Mouse (Mus musculus) limb, embryonic 13.5 days (tissue): Measurements from ENCODE around the gene Sigmar1. TPM values are rescaled to one million over a fixed set of nuclear protein-coding genes. Genes with fewer than 3 reads are reported as not detected.
A peak's percentile ranks its signal among the peaks of the same experiment; 100 is the strongest.
"Not testable (repeated sequence)": the region's sequence is repeated elsewhere in the genome, so short reads cannot be mapped to it uniquely, and the experiment has no call there.

ENCODE experiments used
- ATAC-seq: fragments of 200-750 bp; cut with Nextera tagmentation; 2 replicates; pipeline ENCODE4 v1.8.0; 2017; ENCODE audit warnings: low read depth, moderate number of reproducible peaks, moderate TSS enrichment; ENCODE audit not compliant: low FRiP score
- H3K27ac ChIP-seq: fragments of 300-500 bp; sonication (generic); 2 replicates; pipeline ENCODE4 v1.5.1; 2015; ENCODE audit warnings: inconsistent platforms, mild to moderate bottlenecking, moderate library complexity
- H3K27me3 ChIP-seq: fragments of 300-500 bp; sonication (generic); 2 replicates; pipeline ENCODE4 v1.6.1; 2015; ENCODE audit warnings: mild to moderate bottlenecking, inconsistent platforms
- H3K36me3 ChIP-seq: fragments of 300-500 bp; sonication (generic); 2 replicates; pipeline ENCODE4 v1.6.1; 2015; ENCODE audit warnings: inconsistent platforms, mild to moderate bottlenecking, moderate library complexity
- H3K4me1 ChIP-seq: fragments of 300-500 bp; sonication (generic); 2 replicates; pipeline ENCODE4 v1.6.1; 2015; ENCODE audit warnings: inconsistent platforms
- H3K4me2 ChIP-seq: fragments of 300-500 bp; sonication (generic); replicated peaks from 2 replicates; pipeline ENCODE4 v1.6.1; 2015; ENCODE audit warnings: inconsistent platforms, mild to moderate bottlenecking, moderate library complexity
- H3K4me3 ChIP-seq: fragments of 300-500 bp; sonication (generic); 2 replicates; pipeline ENCODE4 v1.5.1; 2015; ENCODE audit warnings: moderate library complexity, mild to moderate bottlenecking, inconsistent platforms
- H3K9ac ChIP-seq: fragments of 300-500 bp; sonication (generic); 2 replicates; pipeline ENCODE4 v1.6.1; 2015; ENCODE audit warnings: mild to moderate bottlenecking, inconsistent platforms
- H3K9me3 ChIP-seq: fragments of 300-500 bp; sonication (generic); 2 replicates; pipeline ENCODE4 v1.6.1; 2016; ENCODE audit warnings: inconsistent platforms
- WGBS: fragments of 180-500 bp; shearing (Covaris S2); methylation state at CpG from one replicate; pipeline ENCODE4 v1.1.7; 2015; 5-methylcytosine and 5-hydroxymethylcytosine counted together
- polyA plus RNA-seq: library from polyadenylated mRNA; unstranded; fragments of >200 nt; fragmentation: Nextera tagmentation; extraction: Ambion mirVana; gene quantifications from 2 replicates; pipeline ENCODE4 v1.2.1, GENCODE M21; 2015

Gene Sigmar1
- polyA plus RNA-seq, 1 experiment from 2014 or later = 84.6 TPM

- not testable (repeated sequence) for H3K9ac ChIP-seq, H3K4me3 ChIP-seq, H3K27ac ChIP-seq, ATAC-seq, H3K4me2 ChIP-seq, H3K9me3 ChIP-seq, H3K36me3 ChIP-seq
- WGBS = 46% methylated on average over 2 of the region's 2 CpGs
- Histone ChIP-seq H3K4me1 (peaks cover 28% of the 10 kb centered on the region), H3K27me3 (peaks cover 48% of the 10 kb centered on the region)
Observed at GRCm38 (mm10) chr4:41702226-41702625, 53.7 kb downstream of the Sigmar1 start.

DNA sequence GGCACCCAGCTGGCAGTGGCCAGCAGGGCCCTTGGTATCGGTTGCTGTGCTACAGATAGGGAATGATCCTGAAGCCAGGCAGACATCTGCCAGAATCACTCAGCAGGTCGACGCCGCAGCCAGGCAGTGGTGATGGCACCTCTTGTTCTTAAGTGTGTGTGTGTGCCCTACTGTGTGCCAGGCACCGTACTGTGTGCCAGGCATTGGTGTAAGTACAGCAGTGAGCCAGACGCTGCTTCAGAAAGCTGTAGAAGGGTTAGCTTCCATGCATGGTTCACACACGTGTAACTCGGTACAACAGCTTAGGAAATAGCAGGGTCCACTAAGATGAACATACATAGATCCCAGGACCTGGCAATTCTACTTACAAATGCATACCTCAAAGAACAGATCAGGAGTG lies 55.7 kb downstream of the Sigmar1 start:
- peaks cover 11% of the 10 kb centered on the region for H3K4me1 ChIP-seq
- H3K4me3 ChIP-seq, H3K9ac ChIP-seq, H3K36me3 ChIP-seq, ATAC-seq, H3K9me3 ChIP-seq, H3K27ac ChIP-seq, H3K4me2 ChIP-seq: not testable (repeated sequence)
- H3K27me3 ChIP-seq = peaks cover 32% of the 10 kb centered on the region
- WGBS = 86% methylated on average over 2 of the region's 8 CpGs

GRCm38 (mm10) chr4:41699783-41700182 lies 56.2 kb downstream of the Sigmar1 start, which contains the start of gene Il11ra1:
Gene Il11ra1 (plus strand): TSS chr4:41699989.
- Histone ChIP-seq H3K27me3 (peaks cover 28% of the 10 kb centered on the region), H3K4me2 (peak within 1 kb of the TSS; percentile 42; the same call in 1 of the 2 replicates)
- WGBS = 80% methylated on average over 10 of the region's 10 CpGs
- not testable (repeated sequence) for H3K9me3 ChIP-seq, H3K4me3 ChIP-seq, H3K36me3 ChIP-seq, ATAC-seq, H3K9ac ChIP-seq, H3K4me1 ChIP-seq, H3K27ac ChIP-seq

GRCm38 (mm10) chr4:41698421-41699016 lies 57.4 kb downstream of the Sigmar1 start:
- H3K4me2 ChIP-seq = peak overlapping the region; percentile 42
- peaks cover 16% of the 10 kb centered on the region for H3K27me3 ChIP-seq
- WGBS = 3% methylated on average over 14 of the region's 32 CpGs
- not testable (repeated sequence) for ATAC-seq, H3K4me1 ChIP-seq, H3K9me3 ChIP-seq, H3K27ac ChIP-seq, H3K4me3 ChIP-seq, H3K9ac ChIP-seq, H3K36me3 ChIP-seq

DNA sequence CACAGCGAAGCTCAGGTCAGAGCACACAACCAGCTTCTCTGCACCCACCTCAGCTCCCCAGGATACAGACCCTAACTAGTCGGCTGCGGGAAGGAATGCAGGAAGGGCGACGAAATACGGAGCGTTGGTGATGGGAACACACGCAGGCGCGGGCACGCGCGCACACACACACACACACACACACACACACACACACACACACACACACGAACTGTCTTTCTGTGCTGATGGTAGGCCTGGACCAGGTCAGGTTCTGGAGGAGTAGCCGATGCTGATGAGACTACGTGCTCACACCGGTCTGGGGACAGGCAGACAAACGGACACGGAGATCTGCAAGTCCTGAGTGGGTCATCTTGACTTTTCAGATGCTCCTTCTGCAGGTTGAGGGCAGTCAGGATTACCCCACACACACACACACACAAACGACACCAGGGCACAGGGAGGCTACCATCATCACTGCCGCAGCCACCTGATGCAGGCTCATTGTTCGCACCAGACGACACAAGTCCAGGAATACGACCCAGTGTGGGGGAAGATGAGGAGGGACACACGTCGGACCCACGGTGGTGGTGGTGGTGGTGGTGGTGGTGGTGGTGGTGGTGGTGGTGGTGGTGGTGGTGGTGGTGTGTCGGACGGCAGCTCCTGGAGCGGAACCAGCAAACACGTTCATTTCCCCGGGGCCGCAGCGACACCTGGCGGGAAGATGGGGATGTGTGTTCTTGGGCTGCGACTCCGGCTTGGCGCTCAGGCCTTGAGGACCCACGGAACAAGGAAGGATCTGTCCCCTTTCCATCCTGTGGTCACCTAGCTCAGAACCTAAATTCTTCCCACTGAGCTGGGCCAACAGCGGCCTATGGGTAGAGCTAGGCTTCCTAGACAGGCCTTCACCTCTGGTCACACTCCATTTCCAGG lies 58.8 kb downstream of the Sigmar1 start, which contains the start of gene Cntfr:
Gene Cntfr, minus strand, starts transcription at position 160 of the 912 bp plus-strand sequence.
- not testable (repeated sequence) for H3K9ac ChIP-seq, H3K27ac ChIP-seq
- 11% methylated on average over 24 of the region's 40 CpGs for WGBS

GRCm38 (mm10) chr4:41696452-41696851 lies 59.5 kb downstream of the Sigmar1 start:
- not testable (repeated sequence) for H3K4me3 ChIP-seq, H3K4me1 ChIP-seq, H3K9ac ChIP-seq, ATAC-seq, H3K9me3 ChIP-seq, H3K27ac ChIP-seq, H3K36me3 ChIP-seq, H3K4me2 ChIP-seq
- H3K27me3 ChIP-seq = peaks cover 16% of the 10 kb centered on the region
- 6% methylated on average over 14 of the region's 15 CpGs for WGBS

More for the DNA sequence above, 58.8 kb downstream of the Sigmar1 start, which contains the start of gene Cntfr:
- not testable (repeated sequence) for H3K9me3 ChIP-seq, H3K4me1 ChIP-seq, H3K4me3 ChIP-seq, H3K36me3 ChIP-seq, ATAC-seq
- Histone ChIP-seq H3K27me3 (peaks cover 16% of the 10 kb centered on the region), H3K4me2 (peak within 1 kb of the TSS; percentile 46; the same call in 1 of the 2 replicates)

GRCm38 (mm10) chr4:41695800-41696199 lies 60.2 kb downstream of the Sigmar1 start:
- ATAC-seq, H3K36me3 ChIP-seq, H3K27ac ChIP-seq, H3K9ac ChIP-seq, H3K4me1 ChIP-seq, H3K9me3 ChIP-seq: not testable (repeated sequence)
- Histone ChIP-seq H3K4me2 (peak overlapping the region; percentile 46), H3K27me3 (peaks cover 16% of the 10 kb centered on the region), H3K4me3 (peak overlapping the region; percentile 24)
- 3% methylated on average over 21 of the region's 38 CpGs for WGBS

DNA sequence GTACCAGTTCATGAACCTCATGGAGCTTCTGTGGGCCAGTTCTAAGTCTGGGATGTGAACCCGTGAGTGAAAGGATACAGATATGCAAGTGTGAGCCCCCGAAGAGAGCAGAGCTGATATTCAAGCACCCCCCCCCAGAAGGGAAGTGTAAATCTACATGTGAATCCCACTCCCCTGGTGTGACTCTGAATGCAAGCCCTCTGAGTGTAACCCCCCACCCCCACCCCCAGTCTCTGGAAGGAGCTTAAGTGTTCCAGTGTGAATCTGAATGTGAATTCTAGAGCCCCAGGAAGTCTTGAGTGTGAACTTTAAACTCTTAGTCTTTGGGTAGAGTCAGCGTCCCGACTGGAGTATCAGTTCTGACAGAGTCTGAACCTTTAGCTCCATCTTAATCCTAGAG lies 62.4 kb downstream of the Sigmar1 start:
- H3K27me3 ChIP-seq = peaks cover 16% of the 10 kb centered on the region
- not testable (repeated sequence) for H3K4me3 ChIP-seq, H3K9me3 ChIP-seq, H3K27ac ChIP-seq, H3K36me3 ChIP-seq, H3K4me2 ChIP-seq, ATAC-seq, H3K4me1 ChIP-seq, H3K9ac ChIP-seq
- 20% methylated on average over 4 of the region's 4 CpGs for WGBS

DNA sequence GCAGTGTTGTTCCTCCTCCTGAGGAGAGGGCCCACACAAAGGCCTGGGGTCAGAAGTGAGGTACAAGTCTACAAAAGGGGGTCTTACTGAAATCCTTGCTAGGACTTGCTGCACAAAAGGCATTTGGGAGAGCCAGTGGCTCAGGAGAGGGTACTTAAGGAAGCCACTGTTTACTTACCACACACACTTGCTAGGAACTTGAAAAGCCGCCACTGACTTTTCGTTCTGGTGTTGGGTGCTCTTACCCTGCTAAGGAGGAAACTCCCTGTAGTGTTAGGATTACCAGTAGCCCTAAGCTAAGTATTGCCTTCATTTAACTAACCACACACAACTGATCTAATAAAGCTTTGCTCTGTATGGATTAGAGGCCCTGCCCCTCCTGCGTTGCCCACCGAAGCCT lies 65.9 kb downstream of the Sigmar1 start:
- ATAC-seq, H3K9ac ChIP-seq, H3K27ac ChIP-seq, H3K36me3 ChIP-seq, H3K9me3 ChIP-seq, H3K4me2 ChIP-seq, H3K4me1 ChIP-seq, H3K4me3 ChIP-seq: not testable (repeated sequence)
- H3K27me3 ChIP-seq = peaks cover 18% of the 10 kb centered on the region
- WGBS = no CpG with 5 or more reads among the region's 4 CpGs

DNA sequence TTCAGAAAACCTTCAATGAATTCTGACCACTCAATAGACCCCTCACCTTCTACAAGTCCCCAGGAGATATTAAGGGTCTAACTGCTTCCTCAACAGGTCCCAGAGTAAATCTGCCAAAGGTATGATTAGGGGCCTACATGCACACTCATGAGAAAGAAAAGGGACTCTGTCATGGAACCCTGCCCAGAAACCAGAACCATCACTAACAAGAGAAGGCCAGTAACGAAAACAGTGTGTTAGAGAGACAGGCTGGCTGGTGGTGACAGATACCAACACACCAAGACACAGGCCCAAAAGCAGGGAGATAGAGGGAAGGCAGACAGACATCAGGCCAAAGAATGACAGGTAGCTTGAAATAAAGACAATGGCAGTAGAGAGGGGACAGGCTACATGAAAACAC lies 67.4 kb downstream of the Sigmar1 start:
- not testable (repeated sequence) for H3K4me1 ChIP-seq, H3K36me3 ChIP-seq, H3K27ac ChIP-seq, H3K9me3 ChIP-seq, H3K4me3 ChIP-seq, ATAC-seq, H3K4me2 ChIP-seq, H3K9ac ChIP-seq
- peaks cover 18% of the 10 kb centered on the region for H3K27me3 ChIP-seq
- WGBS = 54% methylated on average over 1 of the region's 1 CpGs
